Mouse (Mus musculus): ENCODE measurements around the gene Olfr1277.

Gene Olfr1277

DNA sequence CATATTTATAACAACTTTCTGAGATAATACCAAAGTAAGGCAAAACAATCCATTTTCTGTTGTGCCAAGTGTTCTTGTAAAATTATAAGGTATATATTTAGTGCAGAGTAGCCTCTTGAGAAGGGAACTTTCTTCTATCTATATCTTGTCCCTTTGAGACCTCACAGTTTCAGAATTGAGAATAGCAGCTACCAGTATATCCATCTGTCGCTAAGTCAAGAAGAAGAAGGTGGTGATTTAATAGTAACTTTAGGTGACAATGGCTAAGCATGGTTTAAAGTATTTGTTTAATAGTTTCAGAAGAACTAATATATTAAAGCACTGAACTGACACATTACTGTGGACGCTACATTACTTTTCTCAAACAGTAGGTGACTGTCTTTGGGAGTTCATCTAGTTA, at the start of gene Olfr1277:
TSS of gene Olfr1277 (minus strand) at position 101 of the 400 bp plus-strand sequence.
- no peak for DNase-seq

DNA sequence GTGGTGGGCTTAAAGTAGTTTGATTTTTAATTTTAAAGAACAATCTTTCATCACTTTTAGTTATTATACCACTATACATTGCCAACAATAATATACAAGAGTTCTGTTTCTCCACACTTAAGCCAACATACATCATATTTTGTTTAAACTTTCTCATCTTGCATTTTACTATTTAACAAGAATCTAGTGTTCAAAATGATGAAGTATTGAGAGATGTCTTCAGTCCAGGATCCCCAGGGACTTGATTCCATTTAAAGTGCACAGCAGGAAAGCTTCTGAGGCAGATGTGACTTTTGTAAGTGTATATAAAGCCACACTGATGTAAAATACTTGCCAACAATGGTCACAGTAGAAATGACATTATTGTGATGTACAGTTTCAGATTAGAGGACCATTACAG, 39.8 kb upstream of the Olfr1277 start, which contains the start of gene Olfr1280:
TSS of gene Olfr1280 (plus strand) at position 301 of the 400 bp plus-strand sequence.
- no peak for DNase-seq

DNA sequence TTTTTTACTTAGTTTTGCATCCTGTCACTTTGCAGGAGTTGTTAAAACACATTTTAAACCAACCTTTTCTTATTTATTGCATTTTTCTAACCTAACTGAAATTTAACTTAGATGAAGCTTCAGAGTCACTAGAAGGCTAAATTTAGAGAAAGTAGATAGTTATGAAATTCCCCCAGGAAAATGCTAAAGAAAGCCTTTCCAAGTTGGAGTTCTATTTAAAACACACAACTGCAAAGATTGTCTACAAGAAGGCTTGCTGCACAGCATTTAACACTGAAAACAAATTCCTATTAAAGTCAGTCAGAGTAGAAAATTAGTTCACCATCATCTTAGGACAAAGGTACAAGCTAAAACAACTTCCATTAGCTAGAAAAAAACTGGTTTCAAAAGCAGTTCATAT, 26.5 kb upstream of the Olfr1277 start, which contains the start of gene Olfr1279:
TSS of gene Olfr1279 (plus strand) at position 262 of the 400 bp plus-strand sequence.
- no peak for DNase-seq

DNA sequence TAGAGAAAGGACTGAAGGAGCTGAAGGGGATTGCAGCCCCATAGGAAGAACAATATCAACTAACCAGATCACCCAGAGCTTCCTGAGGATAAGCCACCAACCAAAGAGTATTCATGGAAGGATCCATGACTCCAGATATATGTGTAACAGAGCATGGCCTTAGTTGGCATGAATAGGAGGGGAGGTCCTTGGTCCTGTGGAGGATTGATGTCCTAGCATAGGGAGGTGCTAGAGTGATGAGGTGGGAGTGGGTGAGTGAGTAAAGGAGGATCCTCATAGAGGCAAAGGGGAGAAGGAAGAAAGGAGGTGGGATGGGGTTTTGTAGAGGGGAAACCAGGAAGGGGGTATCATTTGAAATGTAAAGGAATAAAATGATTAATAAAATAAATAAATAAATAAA, 24.6 kb upstream of the Olfr1277 start:
- no peak for DNase-seq

DNA sequence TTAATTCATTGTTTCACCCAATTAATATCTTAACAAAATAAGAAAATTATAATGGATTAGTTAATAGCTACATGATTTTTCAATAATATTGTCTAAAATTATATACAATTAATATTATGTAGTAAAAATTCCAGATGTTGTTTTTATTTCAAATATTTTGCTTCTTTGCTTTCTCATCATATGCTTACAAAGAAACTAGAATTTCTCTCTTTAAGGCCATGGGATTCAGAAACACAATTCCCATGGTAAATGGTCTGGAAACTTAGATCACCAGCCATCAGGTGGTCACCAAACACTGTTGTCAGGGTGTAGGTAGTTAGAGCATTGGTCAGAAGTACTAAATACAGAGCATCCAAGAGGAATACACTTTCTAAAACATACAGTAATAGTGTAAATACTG, 15.9 kb upstream of the Olfr1277 start, which contains the start of gene Olfr1278:
TSS of gene Olfr1278 (plus strand) at position 301 of the 400 bp plus-strand sequence.
- no peak for DNase-seq

DNA sequence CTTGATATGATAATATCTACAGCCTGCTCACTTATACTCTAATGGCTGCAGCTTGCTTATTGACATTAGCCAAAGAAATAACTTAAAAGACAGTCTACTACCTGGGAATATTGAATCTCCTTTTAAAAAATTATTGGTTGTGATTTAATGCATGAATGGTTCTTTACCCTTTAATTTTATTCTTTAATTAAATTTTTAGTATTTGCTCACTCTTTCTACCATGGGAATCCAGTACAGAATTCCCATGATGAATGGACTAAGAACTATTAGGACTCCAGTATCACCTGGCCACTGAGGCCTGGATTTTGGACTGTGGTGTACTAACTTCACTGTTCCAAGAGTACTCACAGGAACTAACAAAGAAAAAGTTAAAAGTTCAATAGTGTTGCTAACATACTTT, 19.7 kb downstream of the Olfr1277 start, which contains the start of gene Olfr1276:
TSS of gene Olfr1276 (plus strand) at position 301 of the 400 bp plus-strand sequence.
- DNase-seq, result no peak

DNA sequence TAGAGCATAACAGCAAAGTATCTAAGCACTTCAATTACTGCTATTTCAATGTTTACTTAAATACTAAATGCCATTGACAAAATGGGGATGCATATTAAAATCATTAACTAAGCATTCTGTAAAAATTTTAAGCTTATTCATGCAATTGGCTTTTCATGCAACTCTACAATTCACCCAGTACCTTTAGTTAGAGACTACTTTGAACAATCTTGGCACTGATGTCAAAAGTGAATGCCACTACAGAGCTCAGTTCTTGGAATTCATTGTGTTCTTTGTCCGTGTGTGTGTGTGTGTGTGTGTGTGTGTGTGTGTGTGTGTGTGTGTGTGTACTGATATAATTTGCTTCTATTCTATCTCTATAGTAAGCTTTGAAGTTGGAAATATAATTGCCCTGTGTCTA, 38.7 kb downstream of the Olfr1277 start, which contains the start of gene Olfr1275:
TSS of gene Olfr1275 (minus strand) at position 101 of the 400 bp plus-strand sequence.
- no peak for DNase-seq

DNA sequence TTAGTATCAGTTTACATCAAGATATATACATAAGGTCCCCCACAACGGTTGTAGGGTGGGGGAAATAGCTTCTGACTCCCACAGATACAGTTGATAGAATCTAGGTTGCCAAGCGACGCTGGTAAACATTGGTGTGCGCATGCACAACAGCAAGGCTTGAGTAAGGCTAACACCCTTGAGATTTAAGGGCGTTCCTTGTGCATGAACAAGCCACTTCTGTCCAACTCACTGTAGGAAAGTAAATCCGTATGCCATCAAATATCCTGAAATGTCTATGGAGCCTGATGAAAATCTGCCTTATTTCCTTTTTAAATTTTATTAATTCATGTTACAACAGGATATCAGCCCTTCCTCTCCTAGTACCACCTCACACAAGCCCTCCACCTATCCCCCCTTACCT, 44.4 kb downstream of the Olfr1277 start, which contains the start of gene 4930430A15Rik:
TSS of gene 4930430A15Rik (minus strand) at position 101 of the 400 bp plus-strand sequence.
- DNase-seq, result no peak
